Mouse (Mus musculus) CH12F3 (cell line): ENCODE data around the gene Cdc42ep3.

ENCODE experiments used
- in situ Hi-C: fragments of 300-500 bp; cut with MboI; formaldehyde crosslinking; loops from 2 replicates; pipeline ENCODE4 v1.14.3; 2020; ENCODE audit warnings: low sequenced_read_pairs

Cdc42ep3 gene

DNA sequence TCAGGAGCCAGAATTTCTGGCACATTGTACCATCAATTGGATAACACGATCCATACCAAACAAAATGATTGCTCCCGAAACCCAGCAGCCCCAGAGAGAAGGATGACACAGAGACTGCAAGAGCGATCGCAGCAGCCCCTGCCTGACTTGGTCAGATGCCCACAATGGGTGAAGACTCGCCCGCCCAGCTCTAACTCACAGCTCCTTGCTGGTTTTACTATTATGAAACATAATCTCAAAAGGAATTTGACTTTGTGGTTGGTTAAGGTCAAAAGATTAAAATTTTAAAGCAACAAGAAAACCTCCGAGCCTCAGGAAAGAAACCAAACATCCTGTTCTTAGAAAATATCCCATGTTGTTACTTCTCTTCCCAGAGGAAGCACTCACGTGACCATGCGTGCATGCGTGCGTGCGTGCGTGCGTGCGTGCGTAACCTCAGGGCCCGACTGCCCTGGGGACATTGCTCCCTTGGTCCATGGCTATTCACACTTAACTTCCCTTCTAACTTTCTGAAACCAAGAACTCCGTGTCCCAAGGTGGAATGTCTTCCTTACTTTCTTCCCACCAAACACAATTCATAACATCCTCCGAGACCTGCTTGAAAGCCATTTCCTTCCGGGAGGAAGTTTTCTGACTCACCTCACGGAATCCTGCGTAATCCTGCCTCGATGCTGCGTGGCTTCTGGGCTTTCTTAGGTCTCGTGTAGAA, 9.7 kb downstream of the Cdc42ep3 start:
- in situ Hi-C loops: no loop called here

DNA sequence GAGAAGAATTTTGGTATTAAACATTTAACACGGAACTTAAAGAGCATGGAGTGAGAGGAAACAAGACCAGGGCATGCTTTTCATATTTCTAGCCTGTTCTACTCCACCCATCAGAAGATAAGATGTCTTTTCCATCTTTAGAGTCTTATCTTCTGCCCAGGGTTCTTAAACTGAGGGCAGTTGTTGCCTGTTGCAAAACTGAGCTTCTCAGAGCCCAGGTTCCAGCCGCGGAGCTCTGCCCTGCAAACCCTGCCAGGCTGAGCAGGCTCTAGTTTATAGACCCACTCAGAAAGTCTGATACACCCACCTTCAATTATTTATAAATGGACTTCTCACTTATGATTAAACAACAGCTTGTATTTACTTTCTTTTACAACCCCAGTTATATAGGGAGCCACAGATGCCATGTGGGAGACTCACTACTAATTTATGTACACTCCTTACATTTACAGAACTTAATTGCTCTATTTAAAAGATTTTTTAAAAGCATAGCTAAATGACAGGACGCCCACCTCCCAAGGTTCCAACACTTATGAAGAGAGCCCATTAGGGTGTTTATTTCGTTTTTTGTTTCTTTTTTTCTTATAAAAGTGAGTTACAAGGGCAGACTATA, 11.5 kb downstream of the Cdc42ep3 start:
- in situ Hi-C loops: no loop called here

DNA sequence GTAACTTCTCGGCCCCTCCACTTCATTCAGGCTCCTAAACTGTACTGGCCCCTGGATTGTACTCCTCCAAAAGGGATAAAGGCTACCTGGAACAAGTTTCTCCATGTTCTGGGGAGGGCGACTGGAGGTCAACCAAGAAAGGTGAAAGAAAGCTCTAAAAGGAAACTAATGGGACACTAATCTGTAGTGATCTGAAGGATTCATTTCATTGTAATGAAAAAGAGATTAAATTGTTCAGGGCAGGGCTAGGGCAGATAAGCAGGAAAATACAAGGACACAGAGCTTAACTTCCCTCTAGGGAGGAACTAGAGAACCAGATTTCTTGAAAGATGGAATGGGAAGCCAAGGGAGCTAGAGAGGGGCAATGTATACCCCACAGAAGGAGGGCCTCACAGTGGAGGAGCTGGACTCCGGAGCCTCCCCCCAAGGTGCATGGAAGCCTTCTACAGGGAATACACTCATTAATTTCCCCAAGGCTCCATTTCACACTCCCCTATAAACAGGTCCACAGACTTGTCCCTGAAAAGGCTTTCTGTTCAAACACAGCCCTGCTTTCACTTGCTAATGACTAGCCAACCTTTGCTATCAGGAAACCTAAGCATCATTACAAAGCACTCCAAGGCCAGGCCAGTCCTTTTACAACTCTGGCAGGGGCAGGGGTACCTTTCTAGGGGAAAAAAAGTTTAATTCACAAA, 12.1 kb downstream of the Cdc42ep3 start:
- in situ Hi-C loops: no loop called here

- in situ Hi-C loops: no loop called here
These were observed 12.9 kb downstream of the Cdc42ep3 start for GRCm38 (mm10) chr17:79341946-79342470.

- in situ Hi-C loops: no loop called here
These were observed 17.4 kb downstream of the Cdc42ep3 start for GRCm38 (mm10) chr17:79337494-79337893.

- in situ Hi-C loops: no loop called here
These were observed 20.2 kb downstream of the Cdc42ep3 start for GRCm38 (mm10) chr17:79334701-79335100.

GRCm38 (mm10) chr17:79333650-79334049, 21.2 kb downstream of the Cdc42ep3 start:
- in situ Hi-C loops: no loop called here

DNA sequence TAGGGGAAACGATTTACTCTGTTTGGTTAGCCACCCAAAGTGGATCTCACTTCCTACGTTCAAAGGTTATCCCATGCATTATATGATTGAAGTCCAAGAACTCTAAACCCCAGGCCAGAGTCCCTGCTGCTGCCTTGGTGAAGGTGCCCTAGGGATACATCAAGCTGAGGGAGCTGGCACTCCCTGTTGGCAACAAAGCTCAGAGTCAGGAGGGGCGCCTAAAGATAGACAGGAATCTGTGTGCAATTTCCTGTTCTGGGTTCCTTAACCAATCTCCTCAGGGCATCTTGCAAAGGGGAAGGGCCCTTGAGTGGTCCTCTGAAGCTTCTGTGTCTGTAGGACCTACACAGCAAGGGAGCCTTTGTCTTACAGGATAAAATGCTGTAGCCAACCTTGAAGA, 22.0 kb downstream of the Cdc42ep3 start:
- in situ Hi-C loops: no loop called here

GRCm38 (mm10) chr17:79330397-79330796, 24.5 kb downstream of the Cdc42ep3 start:
- in situ Hi-C loops: no loop called here

DNA sequence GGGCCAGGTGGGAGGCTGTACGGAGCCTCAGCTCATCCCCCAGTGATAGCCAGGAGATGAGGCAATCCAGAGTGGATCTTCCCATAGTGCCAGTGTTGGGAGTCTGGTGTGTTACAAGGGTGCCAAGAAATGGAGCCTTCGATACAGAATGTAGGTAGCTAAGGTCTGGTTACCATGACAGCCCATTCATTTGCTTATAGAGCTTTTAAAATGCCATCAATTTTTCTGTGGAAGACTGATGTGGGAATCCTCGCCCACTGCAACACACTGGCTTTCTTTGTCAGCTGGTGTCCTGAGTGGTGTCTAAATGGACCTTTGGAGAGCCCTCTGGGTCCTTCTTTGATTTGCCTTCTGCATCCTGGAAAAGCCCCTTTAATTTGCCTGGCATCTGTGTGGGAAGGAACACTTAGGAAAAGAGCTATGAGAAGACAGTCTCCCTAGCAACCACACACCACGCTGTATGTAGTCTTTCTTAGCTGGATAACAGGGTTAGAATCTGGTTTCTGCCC, 28.0 kb downstream of the Cdc42ep3 start:
- in situ Hi-C loops: no loop called here

DNA sequence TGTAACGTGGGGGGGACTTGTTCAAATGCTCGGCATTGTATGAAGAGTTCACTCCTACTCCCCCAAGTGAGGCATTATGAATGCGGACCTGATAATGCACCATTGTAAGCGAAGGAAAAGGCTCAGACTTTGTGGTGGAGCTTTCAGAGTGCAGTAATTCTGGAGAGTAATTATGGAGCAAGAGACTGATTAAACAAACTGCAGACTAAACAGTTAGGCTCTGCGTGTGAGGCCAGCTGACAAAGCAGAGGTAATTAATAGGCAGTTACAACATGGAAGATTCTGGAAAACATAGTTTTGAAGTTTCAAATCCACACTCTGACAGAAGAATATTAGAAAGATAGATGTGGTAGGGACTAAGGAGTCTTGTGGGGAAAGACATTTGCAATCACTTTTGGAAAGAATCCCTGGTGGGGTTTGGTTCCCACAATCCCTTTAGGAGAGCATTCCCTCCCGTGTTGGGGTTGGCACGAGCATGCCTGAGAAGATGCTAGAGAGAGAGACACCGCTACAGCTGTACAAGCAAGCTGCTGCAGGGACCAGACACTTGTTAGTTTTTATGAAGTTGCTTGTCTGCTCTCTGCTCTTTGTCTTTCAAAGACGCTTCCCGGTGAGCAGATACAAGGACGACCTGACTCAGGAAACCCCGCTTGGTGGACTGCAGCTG, 37.7 kb downstream of the Cdc42ep3 start:
- in situ Hi-C loops: no loop called here

DNA sequence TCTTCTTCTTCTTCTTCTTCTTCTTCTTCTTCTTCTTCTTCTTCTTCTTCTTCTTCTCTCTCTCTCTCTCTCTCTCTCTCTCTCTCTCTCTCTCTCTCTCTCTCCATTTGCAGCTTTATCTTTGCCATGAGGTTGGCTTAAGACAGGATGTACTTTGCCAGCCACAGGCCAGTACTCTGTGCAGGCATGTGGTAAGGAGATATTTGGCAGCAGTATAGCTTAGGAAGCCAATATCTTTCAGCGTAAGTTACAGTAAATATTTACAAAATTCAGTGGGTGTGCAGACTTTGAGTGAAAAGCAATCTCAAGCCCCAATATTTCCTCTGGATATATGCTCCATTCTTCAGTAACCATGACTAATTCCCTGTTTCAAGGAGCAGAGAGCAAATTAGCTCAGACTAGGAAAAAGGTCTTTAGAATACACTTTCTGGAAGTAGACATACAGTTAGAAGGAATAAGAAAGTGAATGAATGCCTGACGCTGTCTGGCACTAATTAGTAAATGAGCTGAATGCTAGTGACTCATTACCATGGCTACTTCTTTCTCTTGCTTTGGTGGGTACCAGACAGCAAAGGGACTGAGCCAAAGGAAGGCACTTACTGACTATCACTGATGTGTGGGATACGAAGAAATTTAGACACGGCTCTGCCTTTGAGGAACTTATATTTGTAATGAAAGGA, 39.3 kb downstream of the Cdc42ep3 start:
- in situ Hi-C loops: no loop called here

DNA sequence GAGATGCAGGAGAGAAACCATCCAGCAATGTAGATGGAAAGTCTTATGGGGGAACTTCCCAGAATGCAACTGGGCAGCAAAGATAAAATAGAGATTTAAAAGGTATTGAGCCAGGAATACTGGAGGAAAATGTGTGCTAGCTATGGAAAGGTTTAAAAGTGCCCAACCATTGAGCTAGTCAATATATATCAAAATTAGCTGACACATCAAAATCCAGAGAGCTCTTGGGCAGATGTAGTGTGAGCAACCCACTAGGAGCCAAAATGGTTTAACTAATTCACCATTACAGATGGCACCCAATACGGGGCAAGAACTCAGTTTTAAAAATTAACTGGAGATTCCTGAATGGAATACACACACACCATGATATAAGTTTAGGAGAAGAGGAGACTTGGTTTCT, 44.4 kb downstream of the Cdc42ep3 start:
- in situ Hi-C loops: no loop called here

DNA sequence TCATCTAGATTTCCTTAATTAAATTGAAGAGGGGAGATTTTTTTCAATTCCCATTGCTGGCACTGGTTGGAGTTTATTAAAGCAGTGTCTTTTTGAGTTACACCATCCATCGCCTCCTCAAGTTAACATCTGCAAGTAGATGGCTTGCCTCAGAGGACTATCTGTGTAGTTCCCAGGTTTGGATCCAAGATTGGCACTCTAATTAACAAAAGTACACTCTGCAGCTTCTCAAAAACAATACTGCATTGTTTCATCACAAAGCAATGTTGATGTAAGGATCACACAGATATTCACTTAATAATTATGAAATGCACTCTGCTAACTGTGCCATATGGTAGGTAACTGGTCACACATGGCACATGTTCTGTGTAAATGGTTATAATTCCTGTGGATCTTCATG, 45.4 kb downstream of the Cdc42ep3 start:
- in situ Hi-C loops: no loop called here

- in situ Hi-C loops: no loop called here
These were observed 49.2 kb downstream of the Cdc42ep3 start for GRCm38 (mm10) chr17:79305644-79306043.

- in situ Hi-C loops: no loop called here
These were observed 51.0 kb downstream of the Cdc42ep3 start for GRCm38 (mm10) chr17:79303744-79304497.

DNA sequence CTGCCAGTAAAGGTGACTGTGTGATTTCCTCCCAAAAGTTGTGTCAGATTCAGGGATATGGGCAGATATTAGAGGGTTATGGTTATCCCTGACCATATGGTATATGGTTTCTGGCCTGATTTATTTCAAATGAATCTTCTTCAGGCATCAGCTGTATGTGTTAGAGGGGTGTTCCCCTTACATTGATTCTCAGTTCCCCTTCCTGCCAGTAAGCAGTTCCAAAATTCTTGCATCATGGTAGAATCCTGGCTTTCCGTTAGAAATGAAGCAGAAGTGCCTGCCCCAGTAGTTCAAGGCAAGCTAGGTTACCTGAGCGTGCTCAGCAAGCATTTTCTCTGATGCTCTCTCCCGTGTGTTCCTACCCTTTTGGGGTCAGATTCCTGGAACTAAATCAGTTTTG, 51.7 kb downstream of the Cdc42ep3 start:
- in situ Hi-C loops: no loop called here

DNA sequence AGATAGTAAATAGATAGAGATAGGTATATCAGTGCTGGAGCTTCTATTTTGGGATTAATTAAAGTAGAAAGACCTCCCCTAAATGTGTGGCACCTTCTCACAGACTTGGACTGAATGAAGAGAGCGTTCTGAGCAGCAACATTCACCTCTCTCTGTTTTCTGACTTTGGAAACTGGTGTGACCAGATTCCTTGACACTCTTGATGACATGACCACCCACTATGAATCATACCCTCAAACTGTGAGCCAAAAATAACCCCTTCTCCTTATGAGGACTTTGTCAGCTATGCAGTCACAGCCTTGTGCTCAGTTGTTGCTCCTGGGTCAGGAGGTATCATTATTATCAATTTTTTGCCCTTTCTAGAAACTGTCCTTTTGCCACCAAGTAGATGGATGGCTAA, 55.0 kb downstream of the Cdc42ep3 start:
- in situ Hi-C loops: no loop called here

GRCm38 (mm10) chr17:79298968-79299367, 55.9 kb downstream of the Cdc42ep3 start:
- in situ Hi-C loops: no loop called here

- in situ Hi-C loops: no loop called here
These were observed 59.0 kb downstream of the Cdc42ep3 start for GRCm38 (mm10) chr17:79295926-79296325.
